Mouse (Mus musculus): Measurements from ENCODE around the gene Nectin4. TPM values are rescaled to one million over a fixed set of nuclear protein-coding genes. Genes with fewer than 3 reads are reported as not detected.
A peak's percentile ranks its signal among the peaks of the same experiment; 100 is the strongest.

Nectin4 gene
- total and polyA plus RNA-seq, 2 experiments: 0.09 to 0.16 TPM

- peaks cover 2% of the 10 kb centered on the region; the same call in 1 of the 2 replicates for H3K36me3 ChIP-seq (ENCODE audit: control insufficient read depth, insufficient read depth, low read length)
- peak overlapping the region; percentile 94 for H3K27ac ChIP-seq (replicated peaks; ENCODE audit: insufficient read depth, low read depth, low read length)
- peaks cover 12% of the 10 kb centered on the region for H3K4me1 ChIP-seq (ENCODE audit: control insufficient read depth, insufficient read depth, low read length)
- no peak for TF ChIP-seq CTCF (IDR thresholded peaks at IDR 0.05; ENCODE audit: low read depth, low read length)
- no peak for TF ChIP-seq POLR2A (IDR thresholded peaks at IDR 0.05; ENCODE audit: extremely low read depth, insufficient read depth, low read length)
- peak overlapping the region; percentile 66 for H3K9ac ChIP-seq (ENCODE audit: low read depth, low read length)
- H3K4me3 ChIP-seq (ENCODE audit: insufficient read depth, low read depth, low read length): peak overlapping the region; percentile 98
- no peak for DNase-seq (ENCODE audit: extremely low read depth, low read depth, low spot score)
- H3K27me3 ChIP-seq (ENCODE audit: control insufficient read depth, insufficient read depth, low read length): no peaks in the 10 kb centered on the region
- 16% methylated on average over 9 of the region's 9 CpGs for WGBS
- peaks cover 17% of the 10 kb centered on the region; the same call in 1 of the 2 replicates for H3K79me2 ChIP-seq (ENCODE audit: control insufficient read depth, insufficient read depth, low read length)
Measured at GRCm38 (mm10) chr1:171328244-171328643, 41.7 kb upstream of the Nectin4 start.

GRCm38 (mm10) chr1:171328839-171329432 lies 41.0 kb upstream of the Nectin4 start, which contains the start of gene Dedd:
Dedd (plus strand) TSS chr1:171329145.
- TF ChIP-seq CTCF (IDR thresholded peaks at IDR 0.05; ENCODE audit: low read depth, low read length): no peak
- 0 out of 2 replicates have a peak, but pooled peaks have one; percentile 7 for TF ChIP-seq POLR2A (IDR thresholded peaks at IDR 0.05; ENCODE audit: extremely low read depth, insufficient read depth, low read length)
- Histone ChIP-seq H3K9ac (ENCODE audit: low read depth, low read length) (peak within 1 kb of the TSS; percentile 98), H3K27me3 (ENCODE audit: control insufficient read depth, insufficient read depth, low read length) (no peaks in the 10 kb centered on the region), H3K4me3 (ENCODE audit: insufficient read depth, low read depth, low read length) (peak within 1 kb of the TSS; percentile 98), H3K79me2 (ENCODE audit: control insufficient read depth, insufficient read depth, low read length) (peaks cover 21% of the 10 kb centered on the region; the same call in 1 of the 2 replicates), H3K36me3 (ENCODE audit: control insufficient read depth, insufficient read depth, low read length) (peaks cover 2% of the 10 kb centered on the region; the same call in 1 of the 2 replicates), H3K27ac (replicated peaks; ENCODE audit: insufficient read depth, low read depth, low read length) (peak within 1 kb of the TSS; percentile 94), H3K4me1 (ENCODE audit: control insufficient read depth, insufficient read depth, low read length) (peaks cover 12% of the 10 kb centered on the region)
- WGBS: 1% methylated on average over 42 of the region's 48 CpGs
- DNase-seq (ENCODE audit: extremely low read depth, low read depth, low spot score): peak; percentile 88

GRCm38 (mm10) chr1:171329433-171330215 lies 40.3 kb upstream of the Nectin4 start:
- Histone ChIP-seq H3K9ac (ENCODE audit: low read depth, low read length) (peak overlapping the region; percentile 98), H3K79me2 (ENCODE audit: control insufficient read depth, insufficient read depth, low read length) (peaks cover 27% of the 10 kb centered on the region; the same call in 1 of the 2 replicates), H3K27ac (replicated peaks; ENCODE audit: insufficient read depth, low read depth, low read length) (peak overlapping the region; percentile 58), H3K36me3 (ENCODE audit: control insufficient read depth, insufficient read depth, low read length) (peaks cover 2% of the 10 kb centered on the region; the same call in 1 of the 2 replicates), H3K27me3 (ENCODE audit: control insufficient read depth, insufficient read depth, low read length) (no peaks in the 10 kb centered on the region), H3K4me3 (ENCODE audit: insufficient read depth, low read depth, low read length) (peak overlapping the region; percentile 98), H3K4me1 (ENCODE audit: control insufficient read depth, insufficient read depth, low read length) (peaks cover 12% of the 10 kb centered on the region)
- TF ChIP-seq POLR2A (IDR thresholded peaks at IDR 0.05; ENCODE audit: extremely low read depth, insufficient read depth, low read length) (no peak), CTCF (IDR thresholded peaks at IDR 0.05; ENCODE audit: low read depth, low read length) (no peak)
- under 1% methylated on average over 47 of the region's 61 CpGs for WGBS
- no peak for DNase-seq (ENCODE audit: extremely low read depth, low read depth, low spot score)

- Histone ChIP-seq H3K4me1 (ENCODE audit: control insufficient read depth, insufficient read depth, low read length) (peaks cover 12% of the 10 kb centered on the region), H3K4me3 (ENCODE audit: insufficient read depth, low read depth, low read length) (peak overlapping the region; percentile 98), H3K79me2 (ENCODE audit: control insufficient read depth, insufficient read depth, low read length) (peaks cover 30% of the 10 kb centered on the region; the same call in 1 of the 2 replicates), H3K36me3 (ENCODE audit: control insufficient read depth, insufficient read depth, low read length) (peaks cover 2% of the 10 kb centered on the region; the same call in 1 of the 2 replicates), H3K27ac (replicated peaks; ENCODE audit: insufficient read depth, low read depth, low read length) (peak overlapping the region; percentile 58), H3K27me3 (ENCODE audit: control insufficient read depth, insufficient read depth, low read length) (no peaks in the 10 kb centered on the region), H3K9ac (ENCODE audit: low read depth, low read length) (peak overlapping the region; percentile 98)
- 0% methylated on average over 4 of the region's 4 CpGs for WGBS
- DNase-seq (ENCODE audit: extremely low read depth, low read depth, low spot score): peak; percentile 67
- TF ChIP-seq CTCF (IDR thresholded peaks at IDR 0.05; ENCODE audit: low read depth, low read length): no peak
- TF ChIP-seq POLR2A (IDR thresholded peaks at IDR 0.05; ENCODE audit: extremely low read depth, insufficient read depth, low read length): no peak
Measured at GRCm38 (mm10) chr1:171330216-171330560, 39.7 kb upstream of the Nectin4 start.

- 74% methylated on average over 16 of the region's 16 CpGs for WGBS
- no peak overlapping the region for H3K4me3 ChIP-seq (ENCODE audit: insufficient read depth, low read depth, low read length)
- no peak overlapping the region for H3K9ac ChIP-seq (ENCODE audit: low read depth, low read length)
- H3K27me3 ChIP-seq (ENCODE audit: control insufficient read depth, insufficient read depth, low read length): no peaks in the 10 kb centered on the region
- H3K27ac ChIP-seq (replicated peaks; ENCODE audit: insufficient read depth, low read depth, low read length): peak overlapping the region; percentile 14; the same call in 1 of the 2 replicates
- peaks cover 16% of the 10 kb centered on the region; the same call in 1 of the 2 replicates for H3K79me2 ChIP-seq (ENCODE audit: control insufficient read depth, insufficient read depth, low read length)
- peaks cover 21% of the 10 kb centered on the region for H3K4me1 ChIP-seq (ENCODE audit: control insufficient read depth, insufficient read depth, low read length)
- no peak for TF ChIP-seq POLR2A (IDR thresholded peaks at IDR 0.05; ENCODE audit: extremely low read depth, insufficient read depth, low read length)
- TF ChIP-seq CTCF (IDR thresholded peaks at IDR 0.05; ENCODE audit: low read depth, low read length): no peak
- peak; percentile 74 for DNase-seq (ENCODE audit: extremely low read depth, low read depth, low spot score)
- H3K36me3 ChIP-seq (ENCODE audit: control insufficient read depth, insufficient read depth, low read length): peaks cover 29% of the 10 kb centered on the region
Measured at GRCm38 (mm10) chr1:171342262-171343207, 27.4 kb upstream of the Nectin4 start.
